Mouse (Mus musculus): Measurements from ENCODE around the gene Gm6902. TPM values are rescaled to one million over a fixed set of nuclear protein-coding genes. Genes with fewer than 3 reads are reported as not detected.
"Not testable (repeated sequence)": the region's sequence is repeated elsewhere in the genome, so short reads cannot be mapped to it uniquely, and the experiment has no call there.

The Gm6902 gene
- total RNA-seq (2015; ENCODE audit: low replicate concordance): not detected in 2 replicates
- not detected in 2 replicates for total RNA-seq (2017; ENCODE audit: low replicate concordance)

DNA sequence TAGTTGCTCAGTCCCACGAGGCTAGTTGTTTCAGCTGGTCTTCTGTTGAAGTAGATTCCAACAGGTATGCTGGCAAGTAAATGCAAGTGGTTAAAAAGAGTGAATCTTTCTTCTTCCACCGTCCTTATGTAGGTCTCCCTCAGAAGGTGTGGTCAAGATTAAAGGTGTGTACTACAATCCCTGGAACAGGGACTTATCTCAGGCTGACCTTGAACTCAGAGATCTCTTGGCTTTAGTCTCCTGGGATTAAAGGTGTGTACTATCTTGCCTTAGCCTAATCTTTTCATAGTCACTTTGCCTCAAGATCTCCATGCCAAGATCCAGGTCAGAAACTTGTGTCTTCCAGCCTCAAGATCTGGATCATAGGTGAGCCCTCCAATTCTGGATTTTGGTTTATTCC, at the start of gene Gm6902:
TSS of gene Gm6902 (minus strand) at position 101 of the 400 bp plus-strand sequence.
- ATAC-seq (replicated peaks; ENCODE audit: low FRiP score, poor library complexity, severe bottlenecking): not testable (repeated sequence)

DNA sequence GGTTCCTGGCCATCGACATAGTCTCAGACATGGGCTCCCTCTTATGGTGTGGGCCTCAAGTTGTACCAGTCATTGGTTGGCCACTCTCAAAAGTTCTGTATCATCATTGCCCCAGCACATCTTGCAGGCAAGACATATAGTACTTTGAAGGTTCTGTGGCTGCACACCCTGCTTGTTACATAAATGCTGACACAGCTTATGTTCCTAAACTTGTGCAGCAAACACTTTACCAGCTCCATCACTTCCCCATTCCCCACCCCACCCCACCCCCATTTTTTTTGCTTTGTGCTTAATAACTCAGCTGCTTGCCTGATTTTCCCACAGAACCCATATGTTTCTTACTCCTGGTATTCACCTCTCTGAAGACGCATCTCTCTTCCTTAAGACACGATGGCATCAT, 22.2 kb upstream of the Gm6902 start, which contains the start of gene Nlrp4e:
TSS of gene Nlrp4e (plus strand) at position 301 of the 400 bp plus-strand sequence.
- ATAC-seq (replicated peaks; ENCODE audit: low FRiP score, poor library complexity, severe bottlenecking): not testable (repeated sequence)

GRCm38 (mm10) chr7:23251582-23251981, 27.1 kb downstream of the Gm6902 start, which contains the start of gene Vmn1r166:
Gene Vmn1r166, minus strand, starts transcription at chr7:23251682.
- ATAC-seq (replicated peaks; ENCODE audit: low FRiP score, poor library complexity, severe bottlenecking): not testable (repeated sequence)

Other genes with a start within 250 kb of the Gm6902 start
- not detected in 2 replicates for gene Vmn1r163, start 223.4 kb downstream of the Gm6902 start, total RNA-seq (2015; ENCODE audit: low replicate concordance)
- gene Vmn1r163, start 223.4 kb downstream of the Gm6902 start, total RNA-seq (2017; ENCODE audit: low replicate concordance): not detected in 2 replicates
- gene Gm8720, start 211.4 kb downstream of the Gm6902 start, total RNA-seq (2015; ENCODE audit: low replicate concordance): not detected in 2 replicates
- gene Gm8720, start 211.4 kb downstream of the Gm6902 start, total RNA-seq (2017; ENCODE audit: low replicate concordance): not detected in 2 replicates
- not detected in 2 replicates for gene Gm10662, start 134.4 kb downstream of the Gm6902 start, total RNA-seq (2015; ENCODE audit: low replicate concordance)
- not detected in 2 replicates for gene Gm10662, start 134.4 kb downstream of the Gm6902 start, total RNA-seq (2017; ENCODE audit: low replicate concordance)
- not detected in 2 replicates for gene Vmn1r165, start 61.6 kb downstream of the Gm6902 start, total RNA-seq (2015; ENCODE audit: low replicate concordance)
- gene Vmn1r165, start 61.6 kb downstream of the Gm6902 start, total RNA-seq (2017; ENCODE audit: low replicate concordance): not detected in 2 replicates
- not detected in 2 replicates for gene Vmn1r166, start 27.2 kb downstream of the Gm6902 start, total RNA-seq (2015; ENCODE audit: low replicate concordance)
- gene Vmn1r166, start 27.2 kb downstream of the Gm6902 start, total RNA-seq (2017; ENCODE audit: low replicate concordance): not detected in 2 replicates
- not detected in 2 replicates for gene Nlrp4e, start 22.3 kb upstream of the Gm6902 start, total RNA-seq (2015; ENCODE audit: low replicate concordance)
- gene Nlrp4e, start 22.3 kb upstream of the Gm6902 start, total RNA-seq (2017; ENCODE audit: low replicate concordance): not detected in 2 replicates
- gene Nlrp5, start 107.0 kb upstream of the Gm6902 start, total RNA-seq (2015; ENCODE audit: low replicate concordance): not detected in 2 replicates
- not detected in 2 replicates for gene Nlrp5, start 107.0 kb upstream of the Gm6902 start, total RNA-seq (2017; ENCODE audit: low replicate concordance)
- gene Vmn1r167, start 228.3 kb upstream of the Gm6902 start, total RNA-seq (2015; ENCODE audit: low replicate concordance): not detected in 2 replicates
- not detected in 2 replicates for gene Vmn1r167, start 228.3 kb upstream of the Gm6902 start, total RNA-seq (2017; ENCODE audit: low replicate concordance)

Measured in erythroid progenitor cell, adult 5-6 weeks (primary cell).